Mouse (Mus musculus) megakaryocyte, embryonic 14.5 days (primary cell): ENCODE data around the gene Tmigd3. TPM values are rescaled to one million over a fixed set of nuclear protein-coding genes. Genes with fewer than 3 reads are reported as not detected.

Source experiments
- H3K27me3 ChIP-seq: replicated peaks from 2 replicates; pipeline ENCODE3; 2012; ENCODE audit warnings: inconsistent platforms
- H3K36me3 ChIP-seq: replicated peaks from 2 replicates; pipeline ENCODE3; 2012; ENCODE audit warnings: low read length, inconsistent platforms, mixed read lengths
- H3K4me1 ChIP-seq: 2 replicates; pipeline ENCODE4 v1.6.1; 2012; ENCODE audit warnings: inconsistent platforms
- H3K4me3 ChIP-seq: replicated peaks from 2 replicates; pipeline ENCODE3; 2012; ENCODE audit warnings: moderate library complexity, mild to moderate bottlenecking, inconsistent platforms
- H3K9me3 ChIP-seq: 2 replicates; pipeline ENCODE4 v1.6.1; 2012; ENCODE audit warnings: inconsistent platforms
- FLI1 ChIP-seq: IDR thresholded peaks from 2 replicates; pipeline ENCODE4 v1.6.1; 2012; ENCODE audit warnings: low read length, inconsistent platforms, mixed read lengths
- GATA1 ChIP-seq: IDR thresholded peaks from 3 replicates; pipeline ENCODE4 v1.6.1; 2012; ENCODE audit warnings: mixed read lengths, low read length, inconsistent platforms, borderline replicate concordance
- polyA plus RNA-seq: library from polyadenylated mRNA; stranded (reverse); fragments of >175 nt; gene quantifications from 2 replicates; pipeline ENCODE4 v1.2.3, GENCODE M21; 2012; ENCODE audit warnings: low replicate concordance; ENCODE audit not compliant: insufficient read depth

The Tmigd3 gene
- polyA plus RNA-seq, 1 experiment = not detected

- Histone ChIP-seq H3K27me3 (no peaks in the 10 kb centered on the region), H3K4me3 (peak overlapping the region; percentile 85), H3K9me3 (no peaks in the 10 kb centered on the region), H3K4me1 (peaks cover 99% of the 10 kb centered on the region), H3K36me3 (peaks cover 91% of the 10 kb centered on the region)
- TF ChIP-seq FLI1 (no peak), GATA1 (no peak)
These were observed 53.9 kb downstream of the Tmigd3 start for GRCm38 (mm10) chr3:105924616-105925015.

GRCm38 (mm10) chr3:105927561-105928194 is 57.0 kb downstream of the Tmigd3 start:
- Histone ChIP-seq H3K9me3 (no peaks in the 10 kb centered on the region), H3K36me3 (peaks cover 85% of the 10 kb centered on the region), H3K4me3 (peak overlapping the region; percentile 92), H3K27me3 (no peaks in the 10 kb centered on the region), H3K4me1 (peaks cover 80% of the 10 kb centered on the region)
- no peak for TF ChIP-seq FLI1

GRCm38 (mm10) chr3:105928195-105928569 is 57.5 kb downstream of the Tmigd3 start:
- H3K27me3 ChIP-seq = no peaks in the 10 kb centered on the region

GRCm38 (mm10) chr3:105928781-105929180 is 58.1 kb downstream of the Tmigd3 start:
- Histone ChIP-seq H3K9me3 (no peaks in the 10 kb centered on the region), H3K4me1 (peaks cover 74% of the 10 kb centered on the region), H3K4me3 (peak overlapping the region; percentile 92), H3K27me3 (no peaks in the 10 kb centered on the region), H3K36me3 (peaks cover 76% of the 10 kb centered on the region)
- no peak for TF ChIP-seq GATA1
- no peak for TF ChIP-seq FLI1

More at GRCm38 (mm10) chr3:105928195-105928569, 57.5 kb downstream of the Tmigd3 start:
- Histone ChIP-seq H3K36me3 (peaks cover 80% of the 10 kb centered on the region), H3K4me3 (peak overlapping the region; percentile 92), H3K4me1 (peaks cover 79% of the 10 kb centered on the region), H3K9me3 (no peaks in the 10 kb centered on the region)
- no peak for TF ChIP-seq GATA1
- no peak for TF ChIP-seq FLI1

- Histone ChIP-seq H3K4me3 (peak overlapping the region; percentile 92), H3K9me3 (no peaks in the 10 kb centered on the region), H3K36me3 (peaks cover 73% of the 10 kb centered on the region), H3K27me3 (no peaks in the 10 kb centered on the region), H3K4me1 (peaks cover 74% of the 10 kb centered on the region)
- TF ChIP-seq FLI1 (no peak), GATA1 (no peak)
These were observed 59.1 kb downstream of the Tmigd3 start for GRCm38 (mm10) chr3:105929821-105930220.

- Histone ChIP-seq H3K27me3 (no peaks in the 10 kb centered on the region), H3K4me3 (peak overlapping the region; percentile 94), H3K4me1 (peaks cover 74% of the 10 kb centered on the region), H3K36me3 (peaks cover 61% of the 10 kb centered on the region), H3K9me3 (no peaks in the 10 kb centered on the region)
- TF ChIP-seq FLI1 (no peak), GATA1 (no peak)
These were observed 60.4 kb downstream of the Tmigd3 start for GRCm38 (mm10) chr3:105931095-105931494.

- H3K4me3 ChIP-seq = peak within 1 kb of the TSS; percentile 94
- peaks cover 74% of the 10 kb centered on the region for H3K4me1 ChIP-seq
- TF ChIP-seq GATA1 (peak; percentile 52; the same call in 1 of the 3 replicates), FLI1 (0 out of 2 replicates have a peak, but pooled peaks have one; percentile 43)
- no peaks in the 10 kb centered on the region for H3K9me3 ChIP-seq
- H3K27me3 ChIP-seq = no peaks in the 10 kb centered on the region
- H3K36me3 ChIP-seq = peaks cover 61% of the 10 kb centered on the region
These were observed 61.8 kb downstream of the Tmigd3 start, which contains the start of gene I830077J02Rik for GRCm38 (mm10) chr3:105932240-105933071. TSS of gene I830077J02Rik (minus strand) at chr3:105932664.

- no peak overlapping the region for H3K4me3 ChIP-seq
- H3K27me3 ChIP-seq = no peaks in the 10 kb centered on the region
- H3K4me1 ChIP-seq = peaks cover 63% of the 10 kb centered on the region
- TF ChIP-seq FLI1 = no peak
- TF ChIP-seq GATA1 = no peak
- peaks cover 53% of the 10 kb centered on the region for H3K36me3 ChIP-seq
- no peaks in the 10 kb centered on the region for H3K9me3 ChIP-seq
These were observed 63.2 kb downstream of the Tmigd3 start for GRCm38 (mm10) chr3:105933926-105934325.

GRCm38 (mm10) chr3:105935033-105935432 is 64.3 kb downstream of the Tmigd3 start:
- peaks cover 52% of the 10 kb centered on the region for H3K4me1 ChIP-seq
- TF ChIP-seq FLI1 = no peak
- no peak for TF ChIP-seq GATA1
- no peaks in the 10 kb centered on the region for H3K27me3 ChIP-seq
- peaks cover 43% of the 10 kb centered on the region for H3K36me3 ChIP-seq
- H3K4me3 ChIP-seq = no peak overlapping the region
- no peaks in the 10 kb centered on the region for H3K9me3 ChIP-seq

- Histone ChIP-seq H3K9me3 (no peaks in the 10 kb centered on the region), H3K27me3 (no peaks in the 10 kb centered on the region), H3K36me3 (peaks cover 43% of the 10 kb centered on the region), H3K4me3 (no peak overlapping the region), H3K4me1 (peaks cover 47% of the 10 kb centered on the region)
- TF ChIP-seq FLI1 (no peak), GATA1 (no peak)
These were observed 65.4 kb downstream of the Tmigd3 start for GRCm38 (mm10) chr3:105936111-105936510.
